Mouse (Mus musculus) activated CD4-positive, CD25-positive, alpha-beta regulatory T cell, adult 4 months (primary cell): Measurements from ENCODE around the gene Sds. TPM values are rescaled to one million over a fixed set of nuclear protein-coding genes. Genes with fewer than 3 reads are reported as not detected.
"Not testable (repeated sequence)": the region's sequence is repeated elsewhere in the genome, so short reads cannot be mapped to it uniquely, and the experiment has no call there.

Experiments used
- ATAC-seq: one replicate; pipeline ENCODE4 v1.8.0; 2017
- polyA plus RNA-seq, 2 experiments: library from polyadenylated mRNA; unstranded; fragments of 100-300 nt; shearing (Covaris generic); gene quantifications; one replicate each; pipeline ENCODE4 v1.2.1; 2017

Sds gene
- polyA plus RNA-seq, 2 experiments from 2014 or later = not detected

- ATAC-seq = no peak
Observed at GRCm38 (mm10) chr5:120492437-120492836, 16.1 kb downstream of the Sds start.

DNA sequence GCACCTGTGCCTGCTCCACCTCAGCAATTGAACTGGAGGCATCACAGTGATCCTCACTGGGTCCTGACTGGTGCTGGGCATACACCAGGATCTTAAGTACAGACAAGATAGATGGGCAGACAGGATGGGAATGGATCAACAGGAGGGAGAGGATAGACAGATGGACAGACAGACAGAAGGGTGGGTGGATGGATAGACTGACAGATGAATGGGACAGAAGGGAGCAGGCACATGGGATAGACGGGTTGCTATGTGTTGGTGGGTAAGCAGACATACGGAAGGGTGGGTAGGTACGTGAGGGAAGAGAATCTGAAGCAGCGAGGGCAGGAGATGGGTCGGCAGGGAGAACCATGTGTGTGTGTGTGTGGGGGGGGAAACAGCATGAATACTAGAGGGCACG, 17.1 kb downstream of the Sds start:
- no peak for ATAC-seq

DNA sequence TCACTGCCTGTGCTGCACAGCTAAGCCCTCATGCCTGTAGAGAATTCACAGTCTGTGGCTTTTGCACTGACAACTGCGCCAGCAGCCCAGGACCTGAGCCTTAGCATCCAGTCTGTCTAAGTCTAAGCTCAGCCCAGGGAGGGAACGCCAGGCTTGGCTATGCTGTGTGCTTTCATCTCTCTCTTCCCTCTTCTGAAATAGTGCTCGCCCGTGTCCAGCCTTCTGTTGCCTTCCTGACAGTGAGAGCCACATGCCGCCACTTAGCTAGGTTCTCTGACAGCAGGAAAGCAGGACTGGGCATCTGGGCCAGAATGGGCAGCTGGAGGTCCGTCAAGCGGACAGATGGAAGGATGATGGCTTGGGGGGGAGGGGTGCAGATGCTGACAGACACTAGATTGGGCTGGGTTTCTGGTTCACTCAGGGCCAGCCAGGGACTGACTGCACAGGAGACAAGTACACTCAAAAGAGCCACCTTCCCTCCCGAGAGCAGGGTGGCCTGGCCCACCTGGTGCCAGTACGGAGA, 17.6 kb downstream of the Sds start:
- ATAC-seq = no peak

GRCm38 (mm10) chr5:120495064-120495702, 18.9 kb downstream of the Sds start:
- no peak for ATAC-seq

DNA sequence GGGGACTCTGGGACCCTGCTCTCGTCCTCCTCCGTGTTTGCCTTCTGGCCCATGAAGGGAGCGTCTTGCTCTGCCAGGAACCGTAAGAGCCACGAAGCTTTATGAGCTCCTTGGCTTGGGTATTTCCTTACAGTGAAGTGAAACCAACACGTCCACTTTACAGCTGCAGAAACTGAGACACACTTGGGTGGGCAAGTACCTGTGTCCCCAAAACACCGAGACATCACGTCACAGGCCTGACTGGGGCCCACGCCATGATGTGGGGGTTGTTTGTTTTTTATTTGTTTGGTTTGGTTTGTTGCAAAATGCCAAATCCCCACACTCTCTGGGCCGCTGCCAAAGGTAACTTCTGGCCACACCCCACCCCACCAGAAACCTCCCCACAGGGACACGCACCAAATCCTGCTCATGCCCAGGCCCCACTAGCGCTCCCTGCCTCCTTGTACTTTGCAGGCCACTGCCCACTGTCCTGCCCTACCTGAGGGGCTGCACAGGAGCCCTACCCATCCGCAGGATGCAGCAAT, 19.4 kb downstream of the Sds start:
- ATAC-seq = no peak

GRCm38 (mm10) chr5:120497071-120497470, 20.7 kb downstream of the Sds start:
- no peak for ATAC-seq

- no peak for ATAC-seq
Observed at GRCm38 (mm10) chr5:120499202-120499601, 22.9 kb downstream of the Sds start.

DNA sequence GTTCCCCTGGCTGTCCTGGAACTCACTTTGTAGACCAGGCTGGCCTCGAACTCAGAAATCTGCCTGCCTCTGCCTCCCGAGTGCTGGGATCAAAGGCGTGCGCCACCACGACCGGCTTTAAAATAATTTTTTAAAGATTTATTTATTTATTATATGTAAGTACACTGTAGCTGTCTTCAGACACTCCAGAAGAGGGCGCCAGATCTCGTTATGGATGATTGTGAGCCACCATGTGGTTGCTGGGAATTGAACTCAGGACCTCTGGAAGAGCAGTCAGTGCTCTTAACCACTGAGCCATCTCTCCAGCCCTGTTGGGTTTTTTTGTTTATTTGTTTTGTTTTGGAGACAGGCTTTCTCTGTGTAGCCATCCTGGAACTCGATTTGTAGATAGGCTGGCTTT, 24.3 kb downstream of the Sds start:
- not testable (repeated sequence) for ATAC-seq

DNA sequence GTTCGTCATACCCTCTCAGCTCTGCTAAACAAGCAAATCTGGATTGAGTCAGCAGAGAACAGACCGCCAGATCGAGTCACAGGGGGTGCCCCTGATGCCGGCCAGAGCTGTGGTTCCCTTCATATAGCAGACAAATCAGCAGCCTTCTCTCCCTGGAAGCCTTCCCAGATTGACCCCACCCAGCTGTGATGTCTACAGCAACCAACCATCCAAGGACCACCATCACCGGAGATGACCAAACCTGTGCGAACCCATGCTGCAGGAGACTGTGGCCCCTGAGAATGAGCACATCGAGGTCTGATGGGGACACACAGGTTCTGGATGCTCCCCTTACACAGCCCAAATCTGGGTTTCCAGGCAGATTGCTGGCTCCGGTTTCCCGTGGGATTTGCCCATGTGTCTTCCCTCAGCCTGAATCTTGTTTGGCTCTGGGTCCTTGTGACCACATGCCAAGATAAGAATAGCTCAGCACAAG, 25.9 kb downstream of the Sds start:
- ATAC-seq = no peak

DNA sequence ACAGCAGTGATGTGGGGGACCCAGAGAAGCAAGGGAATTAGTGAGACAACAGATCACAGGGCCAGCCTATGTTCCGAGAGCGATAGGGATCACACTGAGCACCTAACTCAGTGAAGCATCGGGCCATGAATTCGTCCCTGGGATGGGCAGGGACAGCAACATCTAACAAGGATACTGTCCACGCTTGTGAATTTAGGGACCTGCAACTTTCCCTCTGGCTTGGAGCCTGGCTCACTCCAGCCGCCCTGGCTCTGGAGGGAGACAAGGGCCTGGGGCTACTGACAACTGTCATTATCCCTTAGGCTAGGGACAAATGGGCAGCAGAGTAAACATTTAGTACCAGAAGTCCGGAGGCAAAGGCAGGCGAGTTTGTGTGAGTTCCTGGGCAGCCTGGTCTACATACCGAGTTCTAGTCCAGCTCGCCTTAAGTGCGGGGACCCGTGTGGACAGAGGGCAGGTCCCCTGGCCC, 26.4 kb downstream of the Sds start:
- ATAC-seq = no peak

DNA sequence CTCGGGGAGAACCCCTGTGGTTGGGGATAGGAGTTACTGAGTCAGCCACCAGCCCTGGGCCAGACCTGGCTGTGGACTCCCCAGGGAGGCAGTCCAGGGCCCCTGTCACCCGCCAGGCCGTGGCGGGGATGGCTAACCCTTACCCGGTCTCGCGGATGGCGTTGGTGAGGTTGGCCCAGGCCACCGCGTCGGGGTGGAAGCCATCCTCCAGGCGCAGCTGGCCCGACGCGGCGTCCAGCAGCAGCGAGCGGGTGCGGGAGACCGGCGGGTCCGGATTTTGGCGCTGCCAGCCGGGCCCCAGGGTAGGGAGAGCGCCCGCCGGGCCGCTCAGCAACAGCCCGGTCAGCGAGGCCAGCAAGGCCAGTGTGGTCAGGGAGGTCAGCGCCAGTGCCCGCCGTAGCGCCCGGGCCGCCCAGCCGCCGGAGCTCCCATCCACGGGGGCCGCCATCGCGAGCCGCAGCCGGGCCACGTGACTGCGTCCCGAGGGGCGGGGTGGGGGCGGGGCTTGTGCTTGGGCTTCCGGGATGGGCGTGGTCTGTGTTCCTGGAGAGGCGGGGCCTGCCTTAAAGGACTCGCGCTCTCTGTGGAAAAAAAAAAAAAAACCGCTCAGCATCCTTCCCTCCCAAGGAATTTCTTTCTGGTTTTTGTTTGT, 26.9 kb downstream of the Sds start, which contains the start of gene Plbd2:
Gene Plbd2 (minus strand): TSS at position 482 of the 652 bp plus-strand sequence.
- peak; percentile 59 for ATAC-seq

DNA sequence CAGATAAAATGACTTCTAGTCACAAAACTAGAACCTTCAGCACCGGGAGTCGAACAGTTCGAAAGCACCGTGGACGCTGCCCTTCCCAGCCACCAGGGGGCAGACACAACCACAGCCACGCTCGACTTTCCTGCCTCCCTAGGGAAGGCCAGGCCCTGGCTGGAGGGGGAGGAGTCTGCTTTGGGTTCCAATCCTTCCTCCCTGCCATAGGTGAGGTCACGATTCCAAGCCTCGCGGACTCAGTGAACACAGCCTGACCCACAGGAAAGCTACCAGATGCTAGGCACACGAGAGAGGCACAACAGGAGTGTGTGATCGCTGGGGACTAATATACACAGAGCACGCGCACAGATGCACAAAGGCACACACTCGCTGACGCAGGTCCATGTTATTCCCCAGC, 29.0 kb downstream of the Sds start:
- ATAC-seq = peak; percentile 24

- peak; percentile 41 for ATAC-seq
Observed at GRCm38 (mm10) chr5:120505781-120506180, 29.5 kb downstream of the Sds start.

- ATAC-seq = no peak
Observed at GRCm38 (mm10) chr5:120506490-120506889, 30.2 kb downstream of the Sds start.

GRCm38 (mm10) chr5:120507311-120507710, 31.0 kb downstream of the Sds start:
- ATAC-seq = no peak

- ATAC-seq = peak; percentile 98
Observed at GRCm38 (mm10) chr5:120510982-120511642, 34.8 kb downstream of the Sds start, which contains the start of gene Slc8b1. Slc8b1 (plus strand) TSS chr5:120511168.

DNA sequence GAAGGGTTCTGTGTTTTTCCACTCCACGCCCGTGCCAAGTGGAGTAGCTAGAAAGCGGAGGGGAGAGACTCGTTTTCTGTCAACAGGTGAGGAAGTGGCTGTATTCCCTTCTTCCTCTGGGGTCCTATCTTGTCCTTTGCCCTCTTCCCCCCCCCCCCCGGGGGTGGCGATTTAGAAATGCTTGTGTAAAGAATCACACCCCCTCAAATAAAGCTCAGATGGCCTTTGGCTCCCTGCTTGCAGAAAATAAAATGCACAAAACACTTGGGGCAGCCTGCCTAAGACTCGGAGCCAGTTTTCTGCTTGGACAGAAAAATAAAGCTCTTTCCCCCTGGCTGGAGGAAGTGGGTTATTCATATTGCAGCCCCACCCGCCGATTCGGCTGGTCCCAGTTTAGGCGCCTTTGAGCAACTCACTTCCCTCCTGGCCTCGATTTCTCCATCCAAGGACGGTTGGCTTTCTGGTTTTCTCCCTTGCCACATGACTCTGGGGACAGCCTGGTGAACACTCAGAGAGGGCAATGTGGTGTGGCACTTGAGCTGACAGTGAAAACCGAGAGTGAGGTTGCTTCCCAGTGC, 35.4 kb downstream of the Sds start:
- ATAC-seq = no peak

DNA sequence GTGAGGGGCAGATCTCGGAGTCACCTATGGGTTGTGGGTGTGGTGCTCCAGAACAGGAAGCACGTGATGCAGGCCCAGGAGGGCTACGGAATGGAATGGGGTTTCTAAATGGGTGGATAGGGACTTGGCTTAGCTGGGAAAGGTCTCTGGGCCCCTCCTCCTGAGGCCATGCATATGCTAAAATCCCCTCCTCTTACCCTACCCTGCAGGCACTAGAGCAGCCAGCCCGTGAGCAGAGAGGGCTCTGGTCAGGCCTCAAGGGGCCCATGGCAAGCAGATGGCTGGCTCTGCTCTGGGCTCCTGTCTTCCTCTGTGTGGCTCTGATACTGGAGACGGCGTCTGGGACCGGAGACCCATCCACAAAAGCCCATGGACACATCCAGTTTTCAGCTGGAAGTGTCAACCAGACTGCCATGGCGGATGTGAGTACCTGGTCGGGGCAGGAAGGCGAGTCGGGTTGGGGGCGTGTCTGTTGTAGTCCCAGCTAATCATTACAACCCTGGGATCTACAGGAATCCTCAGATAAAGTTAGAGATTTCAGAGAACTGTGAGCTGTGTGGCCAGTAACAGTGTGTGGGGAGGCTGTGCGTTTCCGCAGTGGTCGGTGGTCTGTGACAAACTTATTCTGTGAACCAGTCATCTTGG, 36.7 kb downstream of the Sds start:
- no peak for ATAC-seq

DNA sequence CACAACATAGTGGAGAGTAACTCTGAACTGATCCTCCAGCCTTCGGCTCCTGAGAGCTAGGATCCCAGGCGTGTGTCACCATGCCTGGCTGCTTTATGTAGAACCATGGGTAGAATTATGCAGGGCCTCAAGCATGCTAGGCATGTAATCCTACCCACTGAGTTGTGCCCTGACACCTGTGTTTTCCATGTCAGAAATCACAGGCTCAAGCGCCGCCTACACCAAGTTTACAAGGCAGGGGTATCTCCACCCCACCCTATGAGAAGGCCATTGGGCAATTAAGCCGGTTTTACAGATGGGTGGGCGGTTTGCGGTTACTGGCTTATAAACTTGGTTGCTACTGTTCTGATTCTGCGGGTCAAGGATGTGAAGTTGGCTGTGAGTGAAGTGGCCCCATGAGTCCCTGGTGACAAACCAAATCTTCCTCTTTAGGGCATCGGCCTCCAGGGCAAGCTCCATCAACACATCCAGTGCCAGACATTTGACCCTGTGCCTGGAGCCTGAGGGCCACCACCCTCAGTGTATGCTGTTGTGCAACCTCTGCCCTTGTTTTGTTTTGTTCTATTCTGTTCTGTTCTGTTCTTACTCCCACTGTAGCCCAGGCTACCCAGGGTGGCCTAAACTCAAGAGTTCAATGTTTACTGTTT, 37.8 kb downstream of the Sds start:
- ATAC-seq = no peak

GRCm38 (mm10) chr5:120514754-120515153, 38.4 kb downstream of the Sds start:
- no peak for ATAC-seq

DNA sequence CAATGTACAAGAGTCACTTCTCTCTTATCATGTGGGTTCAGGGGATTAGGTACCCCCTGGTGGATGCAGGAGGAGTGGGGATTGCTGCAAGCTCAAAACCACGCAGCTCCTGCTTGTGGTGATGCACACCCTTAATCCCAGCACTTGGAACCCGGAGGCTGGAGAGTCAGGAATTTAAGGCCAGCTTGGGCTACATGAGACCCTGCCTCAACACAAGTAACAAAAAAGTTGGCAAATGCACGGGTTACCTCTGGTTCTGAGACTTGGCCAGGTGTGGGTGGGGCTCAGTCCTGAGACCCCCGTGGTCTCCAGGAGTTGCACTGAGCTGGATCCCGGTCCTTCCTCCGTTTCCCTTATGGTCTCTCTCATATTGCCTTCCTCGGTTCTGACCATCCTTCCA, 39.1 kb downstream of the Sds start:
- no peak for ATAC-seq
